Mouse (Mus musculus) heart, embryonic 14.5 days (tissue): Measurements from ENCODE around the gene Abca3. TPM values are rescaled to one million over a fixed set of nuclear protein-coding genes. Genes with fewer than 3 reads are reported as not detected.

Experiments
- ATAC-seq: fragments of 200-750 bp; cut with Nextera tagmentation; 2 replicates; pipeline ENCODE4 v1.8.0; 2017; ENCODE audit warnings: low read depth, moderate TSS enrichment; ENCODE audit not compliant: insufficient number of reproducible peaks, insufficient read depth, low FRiP score
- H3K27ac ChIP-seq, 2 experiments: fragments of 200-500 bp in 1 of 2; fragments of 300-500 bp in 1 of 2; sonication (generic) in 1 of 2; replicated peaks in 1 of 2; 2 replicates each; pipeline ENCODE4 v1.5.1; 2012 to 2014; ENCODE audit warnings: low read depth in 2 of 2, low read length in 2 of 2, control low read depth in 1 of 2, mild to moderate bottlenecking in 1 of 2, mixed read lengths in 1 of 2; ENCODE audit not compliant: control insufficient read depth in 1 of 2, insufficient read depth in 1 of 2
- H3K27me3 ChIP-seq: fragments of 300-500 bp; sonication (generic); 2 replicates; pipeline ENCODE4 v1.6.1; 2014; ENCODE audit warnings: mild to moderate bottlenecking, low read length, control low read depth; ENCODE audit not compliant: control insufficient read depth, insufficient read depth
- H3K36me3 ChIP-seq: fragments of 300-500 bp; sonication (generic); 2 replicates; pipeline ENCODE4 v1.6.1; 2014; ENCODE audit warnings: mild to moderate bottlenecking, control low read depth, low read length, mixed read lengths; ENCODE audit not compliant: control insufficient read depth, insufficient read depth
- H3K4me1 ChIP-seq, 2 experiments: fragments of 200-500 bp in 1 of 2; fragments of 300-500 bp in 1 of 2; sonication (generic) in 1 of 2; 2 replicates each; pipeline ENCODE4 v1.6.1; 2012 to 2014; ENCODE audit warnings: low read length in 2 of 2, control low read depth in 1 of 2, mixed read lengths in 1 of 2; ENCODE audit not compliant: control insufficient read depth in 2 of 2, insufficient read depth in 2 of 2
- H3K4me2 ChIP-seq: fragments of 300-500 bp; sonication (generic); 2 replicates; pipeline ENCODE4 v1.6.1; 2014; ENCODE audit warnings: mild to moderate bottlenecking, low read length
- H3K4me3 ChIP-seq, 2 experiments: fragments of 200-500 bp in 1 of 2; fragments of 300-500 bp in 1 of 2; sonication (generic) in 1 of 2; 2 replicates each; pipeline ENCODE4 v1.5.1; 2012 to 2014; ENCODE audit warnings: low read length in 2 of 2, mild to moderate bottlenecking in 2 of 2, control low read depth in 1 of 2, low read depth in 1 of 2, moderate library complexity in 1 of 2; ENCODE audit not compliant: control insufficient read depth in 1 of 2, insufficient read depth in 1 of 2
- H3K9ac ChIP-seq: fragments of 300-500 bp; sonication (generic); 2 replicates; pipeline ENCODE4 v1.6.1; 2014; ENCODE audit warnings: mild to moderate bottlenecking, low read length
- H3K9me3 ChIP-seq: fragments of 300-500 bp; sonication (generic); 2 replicates; pipeline ENCODE4 v1.6.1; 2016; ENCODE audit warnings: low read length, control low read depth; ENCODE audit not compliant: control insufficient read depth
- WGBS: fragments of 180-500 bp; shearing (Covaris S2); extraction: QIAGEN DNeasy Blood & Tissue Kit; methylation state at CpG from one replicate; pipeline ENCODE4 v1.1.7; 2014; 5-methylcytosine and 5-hydroxymethylcytosine counted together
- polyA plus RNA-seq: library from polyadenylated mRNA; unstranded; fragments of >200 nt; fragmentation: Nextera tagmentation; extraction: Ambion mirVana; gene quantifications from 2 replicates; pipeline ENCODE4 v1.2.1, GENCODE M21; 2014

The Abca3 gene
- polyA plus RNA-seq, 1 experiment from 2014 or later = 8.6 TPM

- ATAC-seq = no peak
Observed at GRCm38 (mm10) chr17:24350926-24351759, 607 bp upstream of the Abca3 start, which contains the start of gene Abca17. TSS of gene Abca17 (minus strand) at chr17:24351068.

GRCm38 (mm10) chr17:24352370-24353194 is 832 bp downstream of the Abca3 start:
- Histone ChIP-seq H3K36me3 (no peaks in the 10 kb centered on the region), H3K4me2 (peak overlapping the region; percentile 96), H3K4me1 (peaks cover 3 to 10% of the 10 kb centered on the region in 2 experiments; a peak in 3 of 4 replicates), H3K27me3 (peaks cover 15% of the 10 kb centered on the region), H3K9ac (peak overlapping the region; percentile 87), H3K9me3 (no peaks in the 10 kb centered on the region), H3K27ac (no peak overlapping the region), H3K4me3 (peak overlapping the region; percentile 73 to 80)
- no peak for ATAC-seq
- WGBS = 6% methylated on average over 36 of the region's 36 CpGs

More at GRCm38 (mm10) chr17:24350926-24351759, 607 bp upstream of the Abca3 start, which contains the start of gene Abca17:
- Histone ChIP-seq H3K4me1 (peaks cover 3 to 10% of the 10 kb centered on the region in 2 experiments; a peak in 3 of 4 replicates), H3K27me3 (peaks cover 15% of the 10 kb centered on the region), H3K4me3 (peak within 1 kb of the TSS; percentile 73 to 80), H3K9me3 (no peaks in the 10 kb centered on the region), H3K4me2 (peak within 1 kb of the TSS; percentile 96), H3K27ac (no peak within 1 kb of the TSS), H3K36me3 (no peaks in the 10 kb centered on the region), H3K9ac (peak within 1 kb of the TSS; percentile 87)
- 4% methylated on average over 42 of the region's 42 CpGs for WGBS

- H3K9me3 ChIP-seq = no peaks in the 10 kb centered on the region
- peaks cover 15% of the 10 kb centered on the region for H3K27me3 ChIP-seq
- H3K4me3 ChIP-seq = no peak overlapping the region
- WGBS = 83% methylated on average over 3 of the region's 3 CpGs
- no peak for ATAC-seq
- peaks cover 3 to 10% of the 10 kb centered on the region in 2 experiments; a peak in 3 of 4 replicates for H3K4me1 ChIP-seq
- no peak overlapping the region for H3K9ac ChIP-seq
- H3K36me3 ChIP-seq = no peaks in the 10 kb centered on the region
- H3K4me2 ChIP-seq = no peak overlapping the region
- H3K27ac ChIP-seq = no peak overlapping the region
Observed at GRCm38 (mm10) chr17:24353960-24354359, 2.2 kb downstream of the Abca3 start.

GRCm38 (mm10) chr17:24355284-24355683 is 3.5 kb downstream of the Abca3 start:
- H3K36me3 ChIP-seq = no peaks in the 10 kb centered on the region
- H3K9ac ChIP-seq = no peak overlapping the region
- H3K27me3 ChIP-seq = peaks cover 7% of the 10 kb centered on the region
- WGBS = 83% methylated on average over 8 of the region's 8 CpGs
- no peak overlapping the region for H3K27ac ChIP-seq
- H3K9me3 ChIP-seq = no peaks in the 10 kb centered on the region
- H3K4me1 ChIP-seq = peaks cover 3 to 10% of the 10 kb centered on the region in 2 experiments; a peak in 3 of 4 replicates
- H3K4me2 ChIP-seq = no peak overlapping the region
- no peak for ATAC-seq
- no peak overlapping the region for H3K4me3 ChIP-seq

GRCm38 (mm10) chr17:24359006-24359405 is 7.3 kb downstream of the Abca3 start:
- ATAC-seq = no peak
- Histone ChIP-seq H3K9ac (no peak overlapping the region), H3K36me3 (no peaks in the 10 kb centered on the region), H3K27ac (no peak overlapping the region), H3K4me1 (peaks cover 0 to 2% of the 10 kb centered on the region in 2 experiments; a peak in 1 of 4 replicates), H3K27me3 (no peaks in the 10 kb centered on the region), H3K4me2 (no peak overlapping the region), H3K9me3 (no peaks in the 10 kb centered on the region), H3K4me3 (no peak overlapping the region)
- 59% methylated on average over 8 of the region's 8 CpGs for whole genome bisulfite sequencing

- H3K27me3 ChIP-seq = no peaks in the 10 kb centered on the region
- no peak overlapping the region for H3K4me3 ChIP-seq
- no peaks in the 10 kb centered on the region for H3K36me3 ChIP-seq
- peaks cover 0 to 2% of the 10 kb centered on the region in 2 experiments; a peak in 1 of 4 replicates for H3K4me1 ChIP-seq
- no peak overlapping the region for H3K27ac ChIP-seq
- H3K9ac ChIP-seq = no peak overlapping the region
- H3K4me2 ChIP-seq = no peak overlapping the region
- no peaks in the 10 kb centered on the region for H3K9me3 ChIP-seq
- WGBS = 60% methylated on average over 2 of the region's 2 CpGs
- no peak for ATAC-seq
Observed at GRCm38 (mm10) chr17:24359903-24360302, 8.2 kb downstream of the Abca3 start.

- H3K36me3 ChIP-seq = no peaks in the 10 kb centered on the region
- H3K4me2 ChIP-seq = no peak overlapping the region
- no peak for ATAC-seq
- no peak overlapping the region for H3K27ac ChIP-seq
- 77% methylated on average over 8 of the region's 8 CpGs for WGBS
- H3K9ac ChIP-seq = no peak overlapping the region
- no peaks in the 10 kb centered on the region for H3K9me3 ChIP-seq
- peaks cover 0 to 2% of the 10 kb centered on the region in 2 experiments; a peak in 1 of 4 replicates for H3K4me1 ChIP-seq
- H3K27me3 ChIP-seq = no peaks in the 10 kb centered on the region
- no peak overlapping the region for H3K4me3 ChIP-seq
Observed at GRCm38 (mm10) chr17:24360841-24361240, 9.1 kb downstream of the Abca3 start.
